Mouse (Mus musculus) Patski (cell line): ENCODE results near the gene Fgf6. TPM values are rescaled to one million over a fixed set of nuclear protein-coding genes. Genes with fewer than 3 reads are reported as not detected.

Source experiments
- ATAC-seq: fragments of 100-300 bp; one replicate; pipeline ENCODE4 v1.8.0; 2021
- CTCF ChIA-PET: fragments of 350-600 bp; sonication (Branson Sonifier 250); formaldehyde crosslinking; loops from one replicate; lab custom pipeline; 2022; ENCODE audit warnings: inconsistent platforms; lab: Charles Lee
- POLR2A ChIA-PET: fragments of 350-600 bp; sonication (Branson Sonifier 250); formaldehyde crosslinking; loops from one replicate; lab custom pipeline; 2022; ENCODE audit warnings: antibody characterized with exemption, inconsistent platforms; lab: Charles Lee
- DNase-seq: peaks from one replicate; pipeline ENCODE4 v3.0.0-alpha.2; 2011; ENCODE audit warnings: low read depth, low spot score
- H3K27me3 ChIP-seq: fragments of 371-371 bp; one replicate; pipeline ENCODE4 v1.5.1; 2021
- CTCF ChIP-seq: fragments of 100-300 bp; IDR thresholded peaks from one replicate; pipeline ENCODE4 v1.5.1; 2021
- in situ Hi-C: fragments of 300-500 bp; cut with MboI; formaldehyde crosslinking; loops from 3 replicates; pipeline ENCODE4 v1.11.1; 2018; ENCODE audit warnings: low pct_unique_long_range_greater_than_20kb, mixed read lengths
- polyA plus RNA-seq: library from polyadenylated mRNA; unstranded; gene quantifications from one replicate; pipeline ENCODE4 v1.2.3, GENCODE M21; 2021

Gene Fgf6
- polyA plus RNA-seq, result not detected

GRCm38 (mm10) chr6:127014906-127015770, at the start of gene Fgf6:
Gene Fgf6, plus strand, starts transcription at chr6:127015586.
- no peak for ATAC-seq

GRCm38 (mm10) chr6:126966241-126967026, 49.0 kb upstream of the Fgf6 start:
- ATAC-seq (peak; percentile 57), DNase-seq (no peak)
- no peaks in the 10 kb centered on the region for H3K27me3 ChIP-seq
- in situ Hi-C loops, result no loop called here
- TF ChIP-seq CTCF, result no peak
- ChIA-PET POLR2A (no interaction called here), CTCF (interaction anchor here (0.9 to 1.6 kb wide), 5 partner anchors 8 to 120 kb away, joined by 4 to 9 read pairs (median 5); no protein-coding TSS in a partner anchor)

More at GRCm38 (mm10) chr6:127014906-127015770, at the start of gene Fgf6:
- H3K27me3 ChIP-seq, result peaks cover 6% of the 10 kb centered on the region
- POLR2A ChIA-PET, result no interaction called here
- DNase-seq, result no peak
- no peak for TF ChIP-seq CTCF
- CTCF ChIA-PET, result no interaction called here
- in situ Hi-C loops, result no loop called here

GRCm38 (mm10) chr6:126981539-126982234, 33.7 kb upstream of the Fgf6 start:
- TF ChIP-seq CTCF, result no peak
- CTCF ChIA-PET, result no interaction called here
- ATAC-seq (peak; percentile 26), DNase-seq (no peak)
- in situ Hi-C loops, result no loop called here
- no peaks in the 10 kb centered on the region for H3K27me3 ChIP-seq
- POLR2A ChIA-PET, result interaction anchor here (1.0 kb wide), 1 partner anchor 9 kb away, joined by 3 read pairs; no protein-coding TSS in a partner anchor

- ChIA-PET CTCF (no interaction called here), POLR2A (no interaction called here)
- peaks cover 17% of the 10 kb centered on the region for H3K27me3 ChIP-seq
- in situ Hi-C loops, result no loop called here
- ATAC-seq, result no peak
- no peak for DNase-seq
- TF ChIP-seq CTCF, result no peak
Observed at GRCm38 (mm10) chr6:126993676-126994075, 21.7 kb upstream of the Fgf6 start.

- no peak for TF ChIP-seq CTCF
- no peak for ATAC-seq
- in situ Hi-C loops, result no loop called here
- ChIA-PET CTCF (no interaction called here), POLR2A (no interaction called here)
- H3K27me3 ChIP-seq, result peaks cover 17% of the 10 kb centered on the region
- no peak for DNase-seq
Observed at GRCm38 (mm10) chr6:126995494-126995893, 19.9 kb upstream of the Fgf6 start.

GRCm38 (mm10) chr6:126996399-126996798, 19.0 kb upstream of the Fgf6 start:
- DNase-seq (no peak), ATAC-seq (no peak)
- ChIA-PET POLR2A (interaction anchor here (0.6 kb wide), 1 partner anchor 410 kb away, joined by 3 read pairs; no protein-coding TSS in a partner anchor), CTCF (no interaction called here)
- no peak for TF ChIP-seq CTCF
- in situ Hi-C loops, result no loop called here
- peaks cover 12% of the 10 kb centered on the region for H3K27me3 ChIP-seq

GRCm38 (mm10) chr6:127005646-127006045, 9.7 kb upstream of the Fgf6 start:
- ChIA-PET POLR2A (interaction anchor here (0.6 kb wide), 1 partner anchor 332 kb away, joined by 4 read pairs; no protein-coding TSS in a partner anchor), CTCF (no interaction called here)
- TF ChIP-seq CTCF, result no peak
- H3K27me3 ChIP-seq, result peaks cover 16% of the 10 kb centered on the region
- ATAC-seq (no peak), DNase-seq (no peak)
- in situ Hi-C loops, result no loop called here

- CTCF ChIA-PET, result interaction anchor here (1.5 kb wide), 1 partner anchor 74 kb away, joined by 3 read pairs; no protein-coding TSS in a partner anchor
- DNase-seq, result no peak
- no peak for ATAC-seq
- H3K27me3 ChIP-seq, result peaks cover 14% of the 10 kb centered on the region
- POLR2A ChIA-PET, result no interaction called here
- in situ Hi-C loops, result no loop called here
- no peak for TF ChIP-seq CTCF
Observed at GRCm38 (mm10) chr6:127006551-127006950, 8.8 kb upstream of the Fgf6 start.

- DNase-seq, result no peak
- CTCF ChIA-PET, result interaction anchor here (1.5 kb wide), 1 partner anchor 12 kb away, joined by 4 read pairs; no protein-coding TSS in a partner anchor
- ATAC-seq, result no peak
- POLR2A ChIA-PET, result no interaction called here
- H3K27me3 ChIP-seq, result peaks cover 16% of the 10 kb centered on the region
- TF ChIP-seq CTCF, result no peak
- in situ Hi-C loops, result no loop called here
Observed at GRCm38 (mm10) chr6:127010021-127010420, 5.4 kb upstream of the Fgf6 start.
